Mouse (Mus musculus): ENCODE measurements around the gene Myrip. TPM values are rescaled to one million over a fixed set of nuclear protein-coding genes. Genes with fewer than 3 reads are reported as not detected.
"Not testable (repeated sequence)": the region's sequence is repeated elsewhere in the genome, so short reads cannot be mapped to it uniquely, and the experiment has no call there.

Gene Myrip
- 10 to 100 TPM; 51.9 to 58.0 TPM for total RNA-seq (2021)
- long read RNA-seq, experiment 1, full-length matches to known transcripts = 8 of 21 reads
- long read RNA-seq, experiment 1, partial matches to known transcripts = 1 of 21 reads
- long read RNA-seq, experiment 1, other reads (novel, unspliced or antisense) = 12 of 21 reads
- long read RNA-seq, experiment 2, full-length matches to known transcripts = 4 of 31 reads
- long read RNA-seq, experiment 2, partial matches to known transcripts = 26 of 31 reads
- long read RNA-seq, experiment 2, other reads (novel, unspliced or antisense) = 1 of 31 reads

GRCm38 (mm10) chr9:120301213-120301612 is at the start of gene Myrip:
TSS of gene Myrip (plus strand) at chr9:120301513.
- DNase-seq (ENCODE audit: low spot score in 2 of 2) = not testable (repeated sequence)

GRCm38 (mm10) chr9:120259805-120260204 is 41.5 kb upstream of the Myrip start:
- DNase-seq (ENCODE audit: low spot score in 2 of 2) = peak; percentile 28 to 59

DNA sequence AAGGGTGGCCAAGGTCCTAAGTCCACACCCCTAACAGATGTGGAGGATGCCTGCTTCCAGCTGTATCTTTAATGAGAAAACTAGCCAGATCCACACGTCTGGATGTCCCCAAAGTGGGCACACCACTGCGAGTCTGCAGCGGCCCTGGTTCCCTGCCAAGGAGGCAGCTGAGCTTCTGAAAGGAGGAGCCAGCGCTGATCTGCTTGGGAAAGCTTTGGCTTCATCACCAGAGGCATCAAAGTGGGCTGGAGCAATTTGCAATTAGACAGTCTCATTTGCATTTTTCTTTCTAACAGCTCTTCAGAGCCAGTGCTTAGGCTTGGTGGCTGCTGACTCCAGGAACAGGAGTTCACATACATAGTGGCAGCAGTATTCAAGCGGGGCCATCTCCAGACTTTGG is 37.3 kb upstream of the Myrip start:
- DNase-seq (ENCODE audit: low spot score in 2 of 2) = peak; percentile 61 to 69

DNA sequence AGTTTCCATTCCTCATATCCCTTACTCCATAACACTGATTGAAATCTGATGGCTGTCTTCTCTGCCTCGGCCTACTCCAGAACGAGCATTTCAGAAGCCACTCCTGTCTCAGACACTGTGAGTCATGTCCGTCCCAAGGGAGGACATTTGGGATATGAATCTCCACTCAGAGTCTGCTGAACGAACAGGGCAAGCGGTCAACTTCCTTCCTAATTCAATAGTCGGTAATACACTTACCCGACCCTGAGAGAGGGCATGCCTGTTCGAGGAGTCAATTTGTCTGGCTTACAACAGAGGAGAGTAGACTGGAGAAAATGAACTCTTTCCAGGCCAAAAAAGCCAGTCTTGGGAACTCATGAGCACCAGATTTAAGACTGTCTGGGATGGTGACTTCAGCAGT is 28.2 kb upstream of the Myrip start:
- no peak for DNase-seq (ENCODE audit: low spot score in 2 of 2)

DNA sequence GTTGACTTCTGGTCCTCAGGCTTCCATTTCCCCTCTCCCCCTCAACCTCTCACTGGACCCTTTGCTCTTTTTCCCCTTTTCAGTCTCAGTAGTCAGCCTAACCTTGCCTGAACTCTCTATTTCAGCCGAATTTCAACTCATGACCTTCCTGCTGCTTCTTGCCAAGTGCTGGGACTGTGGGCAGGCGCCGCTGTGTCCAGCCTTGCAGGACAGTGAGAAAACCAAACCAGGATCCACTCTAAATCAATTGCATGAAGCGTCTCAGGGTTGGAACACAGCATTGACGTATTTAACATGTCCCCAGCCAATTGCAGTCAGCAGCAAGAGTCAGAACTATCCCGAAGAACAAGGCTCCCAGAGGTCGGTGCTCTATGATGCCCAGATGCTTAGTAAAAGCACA is 26.1 kb upstream of the Myrip start:
- no peak for DNase-seq (ENCODE audit: low spot score in 2 of 2)

DNA sequence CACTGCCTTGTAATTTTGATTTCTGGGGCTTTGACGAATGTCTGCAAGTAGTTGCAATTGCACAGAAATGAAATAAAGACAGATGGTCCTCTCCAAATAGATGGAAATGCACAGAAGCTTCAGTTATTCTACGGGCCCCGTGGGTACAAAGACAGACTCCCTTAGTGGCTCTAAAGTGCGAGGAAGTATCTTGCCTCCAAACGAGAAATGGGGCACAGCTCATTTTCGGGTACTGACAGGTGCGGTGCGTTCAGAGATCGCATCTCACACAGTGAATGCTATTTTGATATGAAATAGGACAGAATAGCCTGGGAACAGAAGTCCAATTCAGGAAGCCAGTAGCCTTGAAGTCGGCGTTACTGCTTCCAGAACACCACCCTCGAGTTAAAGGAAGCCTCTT is 20.2 kb upstream of the Myrip start:
- DNase-seq (ENCODE audit: low spot score in 2 of 2) = peak in 1 of 2 experiments; percentile 42

DNA sequence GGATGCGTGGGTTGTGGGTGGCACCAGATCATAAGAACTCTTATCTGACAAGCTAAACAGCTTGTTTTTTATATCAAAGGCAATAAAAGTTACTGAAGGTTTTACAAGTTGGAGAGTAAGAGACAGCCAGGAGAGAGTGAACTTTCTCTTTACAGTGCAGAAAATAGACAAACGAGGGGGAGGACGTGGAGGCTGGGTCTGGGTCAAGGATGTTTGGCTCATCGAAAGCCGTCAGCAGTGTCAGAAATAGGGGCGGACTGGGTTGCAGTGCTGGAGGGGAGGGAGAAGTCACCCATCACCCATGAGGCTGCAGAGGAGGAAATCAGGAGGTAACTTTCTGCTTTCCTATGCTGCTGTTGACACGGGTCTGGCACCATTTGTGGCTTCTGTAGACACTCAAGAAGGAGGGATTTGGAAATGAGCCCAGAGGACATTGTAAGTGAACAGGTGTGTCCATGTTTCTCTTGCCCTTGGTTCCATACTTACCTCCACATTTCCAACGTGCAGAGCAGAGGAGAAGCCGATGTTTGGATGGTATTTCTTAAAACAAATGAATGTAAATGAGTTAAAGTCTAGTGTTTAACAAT is 18.8 kb upstream of the Myrip start:
- no peak for DNase-seq (ENCODE audit: low spot score in 2 of 2)

DNA sequence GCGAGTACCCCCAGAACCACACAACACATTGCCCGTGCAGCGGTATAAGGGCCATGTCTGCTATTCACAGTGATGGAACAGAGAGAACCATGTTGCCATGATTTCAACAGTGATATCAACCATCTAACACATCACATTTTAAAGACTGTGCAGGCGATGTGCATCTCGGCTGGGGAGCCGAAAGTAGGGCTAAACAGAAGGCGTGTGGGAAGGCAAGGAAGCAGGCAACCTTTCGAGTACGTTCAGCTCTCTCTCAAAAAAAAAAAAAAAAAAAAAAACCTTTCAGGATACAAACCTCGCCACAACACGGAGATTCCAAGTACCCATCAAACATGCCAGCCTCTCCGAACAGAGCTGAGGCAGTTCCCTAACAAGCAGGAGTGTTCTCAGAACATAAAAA is 17.8 kb upstream of the Myrip start:
- peak; percentile 26 to 43 for DNase-seq (ENCODE audit: low spot score in 2 of 2)

- DNase-seq (ENCODE audit: low spot score in 2 of 2) = no peak
These were observed 13.3 kb upstream of the Myrip start for GRCm38 (mm10) chr9:120288011-120288410.

DNA sequence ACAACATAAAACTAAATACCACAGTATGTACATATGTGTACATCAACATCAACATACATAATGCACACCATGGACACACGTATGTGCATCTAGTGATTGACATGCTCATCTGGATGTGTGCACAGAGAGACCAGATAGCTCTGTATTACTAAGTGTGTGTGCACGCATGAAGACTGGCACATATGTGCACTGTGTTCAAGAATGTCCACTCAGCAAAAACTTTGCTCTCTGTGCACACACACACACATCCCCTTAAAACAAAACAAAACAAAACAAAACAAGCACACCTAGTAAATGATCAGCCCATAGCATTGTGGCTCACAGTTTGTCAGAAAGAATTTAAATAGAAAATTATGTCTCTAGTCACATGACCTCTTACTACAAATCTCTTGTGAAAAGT is 10.9 kb upstream of the Myrip start:
- no peak for DNase-seq (ENCODE audit: low spot score in 2 of 2)

GRCm38 (mm10) chr9:120292488-120292887 is 8.8 kb upstream of the Myrip start:
- DNase-seq (ENCODE audit: low spot score in 2 of 2) = no peak

GRCm38 (mm10) chr9:120295527-120295926 is 5.8 kb upstream of the Myrip start:
- no peak for DNase-seq (ENCODE audit: low spot score in 2 of 2)

- no peak for DNase-seq (ENCODE audit: low spot score in 2 of 2)
These were observed 4.4 kb upstream of the Myrip start for GRCm38 (mm10) chr9:120296938-120297337.

- no peak for DNase-seq (ENCODE audit: low spot score in 2 of 2)
These were observed 1.9 kb upstream of the Myrip start for GRCm38 (mm10) chr9:120299429-120299828.

DNA sequence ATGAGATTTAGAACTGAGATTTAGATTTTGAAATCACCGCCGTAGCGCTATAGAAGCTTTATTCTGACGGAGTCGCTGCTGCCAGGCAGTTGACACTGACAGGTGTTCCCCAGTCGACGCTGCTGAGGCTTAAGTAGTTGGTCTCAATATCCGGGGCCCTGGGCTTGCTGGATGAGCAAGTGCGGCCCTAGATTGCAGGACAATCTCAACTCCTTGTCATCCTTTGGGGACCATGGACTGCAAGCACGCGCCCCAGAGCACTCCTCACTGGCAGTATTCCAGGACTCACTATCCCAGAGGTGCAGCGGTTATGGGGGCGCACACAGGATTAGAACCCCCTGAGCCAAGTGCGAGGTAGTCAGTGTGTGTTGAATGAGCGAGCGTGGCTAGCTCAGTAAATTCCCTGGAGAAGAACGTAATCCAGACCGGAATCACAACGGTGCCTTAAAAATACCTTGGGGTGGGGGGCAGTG is 1.7 kb downstream of the Myrip start:
- no peak for DNase-seq (ENCODE audit: low spot score in 2 of 2)

DNA sequence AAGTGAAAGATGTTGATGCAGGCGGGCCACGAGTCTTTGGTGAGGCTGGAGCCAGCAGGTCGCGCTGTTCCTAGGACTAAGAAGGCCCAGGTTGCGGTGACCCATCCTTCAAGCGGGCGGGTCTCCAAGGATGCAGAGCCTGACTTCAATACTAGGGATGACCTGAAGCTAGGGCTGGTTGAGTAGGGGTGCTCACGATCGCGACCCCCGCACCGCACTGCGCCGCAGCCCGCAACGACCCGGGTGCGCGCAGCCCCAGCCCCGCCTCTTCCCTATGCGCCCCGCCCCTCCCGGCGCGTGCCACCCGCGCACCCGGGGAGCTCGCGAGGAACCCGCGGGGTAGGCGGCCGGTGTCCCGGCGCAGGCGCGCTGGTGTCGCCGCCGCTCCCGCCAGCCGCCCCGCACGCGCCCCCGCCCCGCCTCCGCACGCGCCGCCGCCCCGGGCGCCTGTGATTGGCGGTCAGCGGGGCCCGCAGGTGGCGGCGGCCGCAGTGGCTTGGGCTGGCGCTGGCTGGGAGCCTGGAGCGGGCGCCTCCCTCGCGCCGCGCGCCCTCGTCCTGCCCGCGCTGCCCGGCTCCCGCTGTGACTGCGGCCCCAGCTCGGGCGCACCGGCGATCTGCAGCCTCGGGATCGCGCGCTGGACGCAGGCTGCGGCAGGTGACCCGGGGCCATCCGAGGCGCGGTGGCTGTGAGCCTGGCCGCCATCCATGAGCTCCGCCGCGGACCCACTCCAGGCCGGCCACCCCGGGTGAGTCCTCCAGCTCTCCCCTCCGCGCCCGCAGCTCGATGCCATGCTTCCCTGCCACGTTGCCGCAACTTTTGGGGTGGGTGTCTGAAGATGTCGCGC is 2.4 kb downstream of the Myrip start:
- peak; percentile 73 to 77 for DNase-seq (ENCODE audit: low spot score in 2 of 2)

DNA sequence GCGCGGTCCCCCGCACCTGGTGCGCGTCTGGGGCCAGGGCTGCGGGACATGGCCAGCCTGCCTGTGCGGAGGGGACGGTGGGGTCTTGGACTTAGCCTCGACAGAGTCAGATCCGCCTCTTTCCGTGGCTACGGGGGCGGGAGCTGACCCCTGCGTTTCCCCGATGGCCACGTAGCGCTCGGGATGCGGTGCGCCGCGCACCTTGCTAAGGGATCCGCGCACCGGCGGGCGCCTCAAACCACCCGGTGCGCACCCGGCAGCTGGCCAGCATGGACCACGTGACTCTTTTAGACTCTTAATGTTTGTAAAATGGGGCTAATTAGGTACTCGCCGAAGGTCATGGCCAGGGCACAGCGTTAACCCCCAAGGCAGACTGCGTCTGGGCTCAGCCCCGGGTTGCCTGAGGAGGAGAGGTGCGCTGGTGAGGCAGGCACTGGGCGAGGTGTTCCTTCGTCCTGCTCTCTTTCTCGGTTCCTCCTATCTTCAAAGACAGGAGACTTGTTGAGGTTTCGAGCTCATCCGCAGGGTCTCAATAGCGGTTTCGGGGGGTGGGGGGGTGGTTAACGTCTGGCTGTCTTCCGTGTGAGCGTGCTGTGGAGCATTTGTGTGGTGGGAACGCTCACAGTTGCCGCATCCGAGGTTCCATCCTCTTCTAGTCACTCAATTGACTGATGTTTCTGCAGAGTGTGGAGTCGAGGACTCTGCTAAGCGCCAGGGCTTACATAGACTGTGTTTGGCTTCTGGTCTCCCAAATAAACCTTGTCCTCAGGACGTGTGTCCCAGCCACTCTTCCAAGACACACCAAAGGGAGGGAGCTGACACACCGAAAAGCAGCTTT is 3.2 kb downstream of the Myrip start:
- DNase-seq (ENCODE audit: low spot score in 2 of 2) = peak; percentile 21 to 29

DNA sequence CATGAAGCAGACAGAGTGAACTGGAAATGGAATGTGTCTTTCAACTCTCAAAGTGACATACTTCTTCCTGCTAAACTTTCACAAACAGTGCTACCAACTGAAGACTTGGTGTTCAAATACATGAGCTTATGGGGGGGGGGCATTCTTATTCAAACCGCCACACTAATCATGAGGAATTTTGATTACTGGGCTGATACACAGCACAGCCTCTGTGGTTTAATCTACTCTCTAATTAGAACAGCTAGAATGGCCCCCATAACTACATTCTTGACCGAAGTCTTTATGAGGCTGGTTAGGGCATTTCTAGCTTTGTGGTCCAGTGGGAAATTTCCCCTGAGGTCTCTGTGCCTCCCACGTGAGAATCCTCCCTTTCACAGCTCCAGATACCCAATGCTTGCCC is 13.9 kb downstream of the Myrip start:
- no peak for DNase-seq (ENCODE audit: low spot score in 2 of 2)

DNA sequence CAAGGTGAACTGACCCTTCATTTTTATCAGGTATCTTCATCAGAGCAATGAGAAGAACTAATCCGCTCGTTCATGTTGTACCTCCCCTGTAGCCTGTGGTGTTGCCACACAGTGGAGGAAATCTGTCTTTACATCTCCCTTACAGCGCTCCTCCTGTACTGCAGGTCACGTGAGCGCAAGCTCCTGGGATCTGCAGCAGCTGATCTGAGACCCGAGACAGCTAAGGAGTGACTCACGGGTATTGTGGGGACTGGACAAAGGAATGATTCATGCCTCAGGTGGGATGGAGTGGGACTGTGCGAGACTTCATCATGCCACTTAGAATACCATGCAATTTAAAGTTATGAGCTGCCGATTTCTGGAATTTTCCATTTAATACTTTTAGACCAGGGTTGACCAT is 17.8 kb downstream of the Myrip start:
- DNase-seq (ENCODE audit: low spot score in 2 of 2) = no peak

- no peak for DNase-seq (ENCODE audit: low spot score in 2 of 2)
These were observed 19.3 kb downstream of the Myrip start for GRCm38 (mm10) chr9:120320573-120320972.

All from layer of hippocampus, postnatal 14 days (tissue).